Mouse (Mus musculus): Measurements from ENCODE around the gene Fpgs. TPM values are rescaled to one million over a fixed set of nuclear protein-coding genes. Genes with fewer than 3 reads are reported as not detected.

The Fpgs gene
- polyA plus RNA-seq, 1 experiment = 26.4 TPM

DNA sequence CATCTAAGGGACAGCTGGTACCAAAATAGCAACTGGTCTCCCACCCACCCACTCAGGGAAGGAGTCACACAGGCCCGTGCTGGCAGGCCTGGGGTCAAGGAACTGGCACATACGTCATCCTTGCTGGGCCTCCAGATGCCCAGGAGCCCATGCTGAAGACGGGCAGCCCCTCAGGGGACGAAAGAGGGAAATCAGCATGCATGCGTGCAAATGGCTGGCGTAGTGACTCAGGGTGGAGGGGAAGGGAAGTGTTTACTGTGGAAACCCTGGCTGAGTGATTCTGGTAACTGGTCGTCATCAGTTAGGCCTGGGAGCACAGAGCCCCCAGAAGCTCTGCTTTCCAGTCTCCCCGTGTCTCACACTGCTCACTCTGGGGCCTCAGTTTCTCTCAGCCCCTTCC is 38.6 kb downstream of the Fpgs start:
- H3K4me3 ChIP-seq (ENCODE audit: insufficient read depth, low read length) = no peak overlapping the region
- no peak overlapping the region for H3K27ac ChIP-seq (ENCODE audit: insufficient read depth, low read length)
- TF ChIP-seq POLR2A (IDR thresholded peaks at IDR 0.05; ENCODE audit: low read depth, low read length) (no peak), CTCF (IDR thresholded peaks at IDR 0.05; ENCODE audit: borderline replicate concordance, insufficient read depth, low read length) (no peak)
- no peaks in the 10 kb centered on the region; the same call in 1 of the 2 replicates for H3K4me1 ChIP-seq (ENCODE audit: control insufficient read depth, insufficient read depth, low read length)

DNA sequence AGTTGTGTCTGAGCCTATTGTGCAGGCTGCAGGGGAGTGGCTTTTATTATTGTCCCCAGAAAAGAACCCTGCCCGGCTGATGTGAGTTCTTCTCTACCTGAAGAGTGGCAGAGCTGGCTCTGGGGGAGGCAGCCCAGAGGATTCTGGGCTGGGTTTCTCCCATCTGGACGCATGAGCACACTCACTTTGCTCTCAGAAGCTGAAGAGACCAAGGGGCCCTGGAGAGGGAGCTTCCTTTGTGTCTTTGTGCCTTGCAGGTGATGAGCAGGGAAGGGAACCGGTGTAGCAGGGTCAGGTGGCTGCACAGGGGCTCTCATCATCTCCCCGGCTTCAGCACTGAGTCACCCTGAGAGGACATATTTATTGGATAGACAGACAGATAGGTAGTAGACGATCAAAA is 41.7 kb downstream of the Fpgs start:
- TF ChIP-seq POLR2A (IDR thresholded peaks at IDR 0.05; ENCODE audit: low read depth, low read length) (no peak), CTCF (IDR thresholded peaks at IDR 0.05; ENCODE audit: borderline replicate concordance, insufficient read depth, low read length) (no peak)
- no peaks in the 10 kb centered on the region; the same call in 1 of the 2 replicates for H3K4me1 ChIP-seq (ENCODE audit: control insufficient read depth, insufficient read depth, low read length)
- no peak overlapping the region for H3K27ac ChIP-seq (ENCODE audit: insufficient read depth, low read length)
- no peak overlapping the region for H3K4me3 ChIP-seq (ENCODE audit: insufficient read depth, low read length)

DNA sequence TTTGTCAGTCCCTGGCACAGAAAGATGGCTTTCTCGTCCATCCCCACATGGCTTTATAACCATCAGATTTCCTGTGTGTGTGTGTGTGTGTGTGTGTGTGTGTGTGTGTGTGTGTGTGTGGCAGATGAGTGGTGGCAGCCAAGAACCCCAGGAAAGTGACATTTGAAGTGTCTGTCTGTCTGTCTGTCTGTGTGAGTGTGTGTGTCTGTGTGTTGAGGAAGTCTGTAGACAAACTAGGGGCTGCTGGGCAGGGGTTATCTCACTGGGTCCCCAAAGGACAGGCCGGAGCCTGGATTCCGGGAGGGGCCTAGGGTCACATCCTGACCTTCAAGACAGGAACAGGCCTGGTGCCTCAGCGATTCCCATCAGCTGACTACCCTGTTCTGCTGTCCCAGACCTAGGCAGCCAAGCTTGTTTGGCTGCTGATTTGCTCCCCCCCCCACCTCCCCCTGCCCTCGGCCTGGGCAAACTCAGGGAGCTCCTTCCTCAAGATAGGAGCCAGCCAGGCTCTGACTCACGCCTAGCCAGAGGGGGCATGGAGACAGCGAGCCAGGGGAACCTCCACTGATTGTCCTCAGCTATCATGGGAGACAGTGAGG is 42.3 kb downstream of the Fpgs start:
- no peak for TF ChIP-seq CTCF (IDR thresholded peaks at IDR 0.05; ENCODE audit: borderline replicate concordance, insufficient read depth, low read length)
- no peak for TF ChIP-seq POLR2A (IDR thresholded peaks at IDR 0.05; ENCODE audit: low read depth, low read length)
- H3K4me3 ChIP-seq (ENCODE audit: insufficient read depth, low read length) = no peak overlapping the region
- no peak overlapping the region for H3K27ac ChIP-seq (ENCODE audit: insufficient read depth, low read length)
- no peaks in the 10 kb centered on the region; the same call in 1 of the 2 replicates for H3K4me1 ChIP-seq (ENCODE audit: control insufficient read depth, insufficient read depth, low read length)

DNA sequence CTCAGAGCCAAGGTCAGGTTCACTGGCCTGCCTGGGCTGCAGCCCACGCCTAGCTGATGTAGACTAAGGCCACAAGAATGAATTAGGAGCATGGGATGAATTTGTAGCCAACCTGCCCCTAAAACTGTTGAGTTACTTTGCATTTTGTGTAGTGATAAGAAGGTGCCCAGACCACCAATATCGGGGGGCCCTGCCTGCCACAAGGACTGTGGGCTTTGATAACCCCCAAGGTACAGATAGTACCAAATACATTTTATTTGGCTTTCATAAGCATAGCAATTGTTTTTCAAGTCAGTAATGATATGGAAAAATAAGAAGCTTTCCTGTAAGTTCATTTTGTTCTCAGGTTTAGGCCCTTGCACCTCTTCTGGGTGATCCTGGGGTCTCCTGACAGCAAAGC is 45.1 kb downstream of the Fpgs start:
- H3K27ac ChIP-seq (ENCODE audit: insufficient read depth, low read length) = no peak overlapping the region
- H3K4me1 ChIP-seq (ENCODE audit: control insufficient read depth, insufficient read depth, low read length) = peaks cover 4% of the 10 kb centered on the region; the same call in 1 of the 2 replicates
- no peak for TF ChIP-seq CTCF (IDR thresholded peaks at IDR 0.05; ENCODE audit: borderline replicate concordance, insufficient read depth, low read length)
- TF ChIP-seq POLR2A (IDR thresholded peaks at IDR 0.05; ENCODE audit: low read depth, low read length) = no peak
- no peak overlapping the region for H3K4me3 ChIP-seq (ENCODE audit: insufficient read depth, low read length)

DNA sequence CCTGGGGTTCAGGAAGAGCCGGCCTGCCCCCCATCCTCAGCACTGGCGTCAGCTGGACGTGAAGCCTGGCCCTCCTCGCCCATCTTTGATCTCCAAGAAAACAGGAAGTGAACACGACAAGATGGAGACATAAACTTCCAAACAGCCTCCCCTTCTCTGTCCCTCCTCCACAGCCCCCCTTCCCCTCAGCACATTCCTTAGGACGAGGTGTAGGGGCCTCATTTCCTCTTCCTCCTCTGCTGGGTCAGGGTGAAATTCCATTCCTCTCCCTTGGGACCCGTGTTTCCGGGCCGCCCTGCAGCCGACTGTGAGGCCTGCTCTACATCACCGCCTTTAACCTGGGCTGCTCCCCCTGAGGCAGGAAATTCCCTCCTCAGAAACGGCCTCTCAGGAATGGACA is 48.1 kb downstream of the Fpgs start:
- Histone ChIP-seq H3K27ac (ENCODE audit: insufficient read depth, low read length) (no peak overlapping the region), H3K4me1 (ENCODE audit: control insufficient read depth, insufficient read depth, low read length) (0 out of 2 replicates have a peak, but pooled peaks cover 4% of the 10 kb centered on the region), H3K4me3 (ENCODE audit: insufficient read depth, low read length) (no peak overlapping the region)
- no peak for TF ChIP-seq POLR2A (IDR thresholded peaks at IDR 0.05; ENCODE audit: low read depth, low read length)
- no peak for TF ChIP-seq CTCF (IDR thresholded peaks at IDR 0.05; ENCODE audit: borderline replicate concordance, insufficient read depth, low read length)

DNA sequence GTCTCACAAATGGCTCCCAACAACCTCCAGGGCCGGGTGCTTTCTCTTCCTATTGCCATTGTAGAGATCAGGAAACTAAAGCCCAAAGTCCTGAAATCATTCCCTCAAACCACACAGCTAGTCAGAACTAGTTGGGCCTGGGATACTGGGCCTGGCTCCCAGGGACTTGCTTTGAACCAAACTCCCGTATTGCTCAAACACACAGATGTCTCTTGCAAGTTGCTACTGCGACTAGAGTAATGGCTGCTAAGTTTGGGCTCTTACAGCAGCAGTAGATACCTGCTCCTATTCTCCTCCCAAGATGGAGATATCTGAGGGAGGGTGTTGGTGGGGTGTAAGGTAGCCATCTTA is 48.6 kb downstream of the Fpgs start:
- 0 out of 2 replicates have a peak, but pooled peaks cover 4% of the 10 kb centered on the region for H3K4me1 ChIP-seq (ENCODE audit: control insufficient read depth, insufficient read depth, low read length)
- TF ChIP-seq POLR2A (IDR thresholded peaks at IDR 0.05; ENCODE audit: low read depth, low read length) (no peak), CTCF (IDR thresholded peaks at IDR 0.05; ENCODE audit: borderline replicate concordance, insufficient read depth, low read length) (no peak)
- no peak overlapping the region for H3K4me3 ChIP-seq (ENCODE audit: insufficient read depth, low read length)
- H3K27ac ChIP-seq (ENCODE audit: insufficient read depth, low read length) = no peak overlapping the region

DNA sequence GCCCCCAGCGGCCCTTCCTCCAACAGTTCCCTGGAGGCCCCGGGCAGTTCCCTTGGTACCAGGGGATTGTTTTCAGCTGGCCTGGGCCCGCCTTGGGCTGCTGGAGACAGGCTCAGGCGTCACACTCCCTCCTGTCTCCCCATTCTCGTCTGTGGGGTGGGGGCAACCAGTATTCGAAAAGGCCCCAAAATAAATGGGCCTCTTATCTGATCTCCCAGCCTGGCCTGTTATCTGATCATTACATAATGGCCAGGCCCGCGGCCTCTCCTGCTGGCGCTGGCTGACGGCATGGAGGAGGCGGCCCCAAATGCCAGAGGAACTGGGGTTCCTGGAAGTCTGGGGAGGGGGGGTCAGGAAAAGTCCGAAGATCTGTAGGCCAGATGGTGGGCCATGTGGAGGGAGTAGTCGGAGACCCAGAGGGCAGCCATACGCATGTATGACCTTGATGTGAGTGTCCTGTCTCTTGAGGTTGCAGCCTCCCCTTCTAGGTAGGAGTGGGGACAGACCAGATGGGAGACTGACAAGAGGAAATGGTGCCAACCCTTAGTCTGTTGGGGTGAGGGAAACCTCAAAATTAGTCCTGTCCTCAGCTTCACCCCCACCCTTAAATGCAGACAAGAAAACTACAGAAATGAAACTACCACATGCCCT is 49.1 kb downstream of the Fpgs start:
- Histone ChIP-seq H3K4me3 (ENCODE audit: insufficient read depth, low read length) (no peak overlapping the region), H3K4me1 (ENCODE audit: control insufficient read depth, insufficient read depth, low read length) (0 out of 2 replicates have a peak, but pooled peaks cover 4% of the 10 kb centered on the region), H3K27ac (ENCODE audit: insufficient read depth, low read length) (no peak overlapping the region)
- TF ChIP-seq POLR2A (IDR thresholded peaks at IDR 0.05; ENCODE audit: low read depth, low read length) = no peak
- no peak for TF ChIP-seq CTCF (IDR thresholded peaks at IDR 0.05; ENCODE audit: borderline replicate concordance, insufficient read depth, low read length)

DNA sequence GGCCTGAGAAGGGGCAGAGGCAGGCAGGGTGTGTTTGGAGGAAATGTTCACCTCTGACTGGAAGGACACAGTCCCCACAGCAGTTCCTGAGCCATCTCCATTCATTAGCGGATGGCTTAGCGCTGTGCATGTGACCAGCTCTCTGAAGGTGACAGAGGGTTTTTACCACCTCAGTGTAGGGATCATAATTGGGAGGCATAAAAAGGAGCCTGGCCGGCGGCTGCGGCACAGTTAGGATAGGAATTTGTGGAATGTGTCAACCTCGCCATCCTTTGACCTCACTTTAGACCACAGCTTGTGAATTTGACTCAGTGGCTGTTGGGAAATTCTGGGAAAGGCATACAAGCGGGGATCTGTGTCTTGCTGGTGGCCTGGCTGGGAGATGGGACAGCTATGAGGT is 50.2 kb downstream of the Fpgs start:
- no peak overlapping the region for H3K4me3 ChIP-seq (ENCODE audit: insufficient read depth, low read length)
- TF ChIP-seq POLR2A (IDR thresholded peaks at IDR 0.05; ENCODE audit: low read depth, low read length) = no peak
- TF ChIP-seq CTCF (IDR thresholded peaks at IDR 0.05; ENCODE audit: borderline replicate concordance, insufficient read depth, low read length) = no peak
- no peak overlapping the region for H3K27ac ChIP-seq (ENCODE audit: insufficient read depth, low read length)
- H3K4me1 ChIP-seq (ENCODE audit: control insufficient read depth, insufficient read depth, low read length) = 0 out of 2 replicates have a peak, but pooled peaks cover 4% of the 10 kb centered on the region

DNA sequence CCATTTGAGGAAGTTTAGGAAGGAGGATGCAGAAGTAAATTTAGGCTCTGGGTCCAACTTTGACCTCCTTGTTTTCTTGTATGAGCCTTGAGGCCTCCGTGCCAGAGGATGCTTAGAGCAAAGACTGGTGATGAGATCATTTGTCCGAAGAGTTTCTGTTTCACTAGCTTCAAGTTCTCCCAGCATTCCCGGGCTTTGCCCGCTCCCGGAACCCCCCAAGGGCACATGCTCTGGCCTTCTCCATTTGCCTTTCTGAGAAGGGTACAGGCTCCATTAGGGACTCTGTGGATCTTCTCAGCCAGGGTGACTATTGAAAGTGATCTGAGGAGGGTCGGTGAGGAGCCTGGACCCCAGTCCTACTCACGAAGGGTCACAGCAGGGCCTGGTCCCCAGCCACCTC is 56.6 kb downstream of the Fpgs start:
- TF ChIP-seq POLR2A (IDR thresholded peaks at IDR 0.05; ENCODE audit: low read depth, low read length) = no peak
- no peak for TF ChIP-seq CTCF (IDR thresholded peaks at IDR 0.05; ENCODE audit: borderline replicate concordance, insufficient read depth, low read length)
- Histone ChIP-seq H3K27ac (ENCODE audit: insufficient read depth, low read length) (no peak overlapping the region), H3K4me3 (ENCODE audit: insufficient read depth, low read length) (peak overlapping the region; percentile 44), H3K4me1 (ENCODE audit: control insufficient read depth, insufficient read depth, low read length) (no peaks in the 10 kb centered on the region)

DNA sequence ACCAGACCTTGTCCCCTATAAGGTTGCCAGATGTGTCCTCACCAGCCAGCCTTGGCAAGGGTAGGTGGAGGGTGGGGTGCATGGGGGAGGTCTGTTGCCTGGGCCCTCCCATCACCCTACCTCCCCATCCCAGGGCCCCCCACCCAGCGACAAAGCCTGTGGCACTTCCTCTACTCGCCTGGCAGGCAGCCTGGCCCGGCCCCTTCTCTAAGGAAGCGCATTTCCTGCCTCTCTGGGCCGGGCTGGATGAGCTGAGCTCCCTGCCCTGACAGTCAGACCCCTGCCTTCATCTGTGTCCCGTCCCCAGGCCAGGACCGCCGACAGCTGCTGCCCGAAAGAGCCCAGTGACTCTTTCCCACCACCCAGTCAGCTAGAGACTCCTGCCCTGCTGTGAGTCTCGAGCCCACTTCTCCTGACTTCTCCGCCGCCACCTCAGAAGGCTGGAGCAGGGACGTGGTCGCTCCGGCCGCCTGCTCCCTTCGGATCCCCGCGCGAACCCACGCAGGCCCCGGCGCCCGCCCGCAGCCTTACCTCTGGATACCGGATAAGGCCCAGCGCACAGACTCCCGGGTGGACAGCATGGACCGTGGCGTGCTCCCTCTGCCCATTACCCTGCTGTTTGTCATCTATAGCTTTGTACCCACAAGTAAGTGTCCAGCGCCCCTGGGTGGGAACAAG is 57.4 kb downstream of the Fpgs start, which contains the start of gene Eng:
Gene Eng (plus strand): TSS at position 217 of the 678 bp plus-strand sequence.
- TF ChIP-seq CTCF (IDR thresholded peaks at IDR 0.05; ENCODE audit: borderline replicate concordance, insufficient read depth, low read length) (no peak), POLR2A (IDR thresholded peaks at IDR 0.05; ENCODE audit: low read depth, low read length) (no peak; the same call in 1 of the 2 replicates)
- Histone ChIP-seq H3K4me3 (ENCODE audit: insufficient read depth, low read length) (peak within 1 kb of the TSS; percentile 44), H3K27ac (ENCODE audit: insufficient read depth, low read length) (no peak within 1 kb of the TSS), H3K4me1 (ENCODE audit: control insufficient read depth, insufficient read depth, low read length) (no peaks in the 10 kb centered on the region)

All from embryonic fibroblast, embryonic 13.5 days (primary cell).